Mouse (Mus musculus) bone marrow, adult 2 months (tissue): ENCODE results near the gene Setd1b.
"Not testable (repeated sequence)": the region's sequence is repeated elsewhere in the genome, so short reads cannot be mapped to it uniquely, and the experiment has no call there.

Source experiments
- CTCF ChIP-seq: fragments of 200-500 bp; IDR thresholded peaks from 2 replicates; pipeline ENCODE4 v1.5.1; 2011; ENCODE audit warnings: low read length, control low read depth; ENCODE audit not compliant: control insufficient read depth, insufficient read depth
- POLR2A ChIP-seq: fragments of 200-500 bp; IDR thresholded peaks from 2 replicates; pipeline ENCODE4 v1.6.1; 2011; ENCODE audit warnings: low read depth, mild to moderate bottlenecking, control low read depth, low read length, borderline replicate concordance; ENCODE audit not compliant: control insufficient read depth

DNA sequence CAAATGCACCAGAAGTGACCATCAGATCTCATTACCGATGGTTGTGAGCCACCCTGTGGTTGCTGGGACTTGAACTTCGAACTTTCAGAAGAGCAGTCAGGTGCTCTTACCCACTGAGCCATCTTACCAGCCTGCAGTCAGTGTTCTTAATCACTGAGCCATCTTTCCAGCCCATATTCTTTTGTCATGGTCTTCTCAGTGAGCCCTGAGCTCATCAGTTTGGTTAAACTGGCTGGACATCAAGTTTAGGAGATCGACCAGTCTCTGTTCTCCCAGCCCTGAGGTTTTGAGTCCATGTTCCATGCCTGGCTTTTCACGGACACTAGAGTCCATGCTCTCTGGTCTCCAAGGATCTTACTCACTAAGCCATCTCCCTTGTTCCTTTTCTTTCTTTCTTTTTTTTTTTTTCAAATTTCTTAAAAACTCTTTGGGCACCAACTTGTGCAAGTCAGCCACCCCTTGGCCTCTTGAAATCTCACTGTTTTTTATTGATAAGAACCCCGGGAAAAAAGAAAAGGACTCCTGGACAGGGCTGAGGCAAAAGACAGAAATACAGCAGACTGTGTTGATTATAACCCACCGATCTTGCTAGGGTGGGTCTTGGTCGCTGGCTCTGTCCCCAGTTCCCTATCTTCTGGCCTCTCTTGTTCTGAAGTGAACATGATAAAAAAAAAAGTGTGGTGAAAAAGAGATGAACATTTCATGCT lies 59.0 kb downstream of the Setd1b start:
- not testable (repeated sequence) for TF ChIP-seq POLR2A, CTCF
